Mouse (Mus musculus) gastrocnemius, postnatal 36 days (tissue): Measurements from ENCODE around the gene Rad52. TPM values are rescaled to one million over a fixed set of nuclear protein-coding genes. Genes with fewer than 3 reads are reported as not detected.

Source experiments
- DNase-seq, 2 experiments: peaks; one replicate each; pipeline ENCODE4 v3.0.0; 2022
- intact Hi-C: fragments of 180-260 bp; cut with DNase I; formaldehyde crosslinking; loops from one replicate; pipeline ENCODE4 v1.15.1; 2025
- long read RNA-seq, 2 experiments: library from polyadenylated mRNA; stranded (forward); transcript quantifications; one replicate each; pipeline ENCODE4 v2.0.0; 2021
- total RNA-seq, 2 experiments: library from RNA; stranded (reverse); gene quantifications; 2 replicates each; pipeline ENCODE4 v1.2.3; 2021

Gene Rad52
- 10 to 100 TPM; 12.9 to 13.3 TPM for total RNA-seq
- long read RNA-seq, experiment 1, partial matches to known transcripts, result 0 of 12 reads
- long read RNA-seq, experiment 1, other reads (novel, unspliced or antisense), result 7 of 12 reads
- long read RNA-seq, experiment 2, partial matches to known transcripts, result 1 of 19 reads
- long read RNA-seq, experiment 2, other reads (novel, unspliced or antisense), result 13 of 19 reads

DNA sequence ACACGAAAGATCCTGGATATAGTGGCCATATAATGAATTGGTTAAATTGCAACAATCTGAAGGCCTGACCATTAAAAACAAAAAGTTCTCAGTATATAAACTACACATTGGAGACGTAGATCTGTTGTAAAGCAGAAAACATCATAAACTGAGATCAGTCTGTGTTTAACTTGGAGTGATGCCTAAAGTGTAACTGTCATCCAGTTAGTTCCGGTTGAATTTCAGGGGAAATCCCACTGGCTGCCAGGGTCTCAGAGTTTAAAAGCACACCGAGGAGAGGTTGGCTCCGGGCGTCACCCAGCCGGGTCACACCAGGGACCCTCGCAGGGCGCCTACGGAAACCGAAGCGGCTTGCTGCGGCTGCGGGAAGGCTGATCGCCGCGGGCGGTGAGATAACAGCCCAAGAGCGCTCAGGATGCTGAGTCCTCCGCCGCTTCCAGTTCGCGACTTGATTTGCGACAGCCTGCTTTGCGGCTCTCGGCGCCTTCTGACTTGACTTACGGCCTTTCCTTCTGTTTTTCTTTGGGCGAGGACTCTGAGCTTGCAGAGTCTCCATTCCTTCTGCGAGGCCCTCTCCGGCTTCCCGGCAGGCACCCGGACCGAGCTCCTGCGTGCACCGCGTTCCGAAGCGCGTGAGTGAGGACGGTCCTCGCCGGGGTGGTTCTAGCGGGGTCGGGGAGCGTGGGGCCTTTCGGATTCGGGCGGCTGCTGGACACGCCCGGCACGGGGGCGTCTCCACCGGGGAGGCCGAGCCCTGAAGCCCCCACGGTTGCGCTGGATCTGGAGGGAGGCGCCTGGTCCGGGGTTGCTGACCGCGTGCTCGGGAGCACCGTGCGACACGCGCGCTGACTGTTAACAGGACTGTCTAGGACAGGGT lies at the start of gene Rad52:
TSS of gene Rad52 (plus strand) at position 495 of the 877 bp plus-strand sequence.
- intact Hi-C loops, result loop anchor here (2.0 kb wide), 1 partner anchor 54 kb away; the partner anchor contains the start of gene Erc1
- DNase-seq, result peak; percentile 68 to 82

DNA sequence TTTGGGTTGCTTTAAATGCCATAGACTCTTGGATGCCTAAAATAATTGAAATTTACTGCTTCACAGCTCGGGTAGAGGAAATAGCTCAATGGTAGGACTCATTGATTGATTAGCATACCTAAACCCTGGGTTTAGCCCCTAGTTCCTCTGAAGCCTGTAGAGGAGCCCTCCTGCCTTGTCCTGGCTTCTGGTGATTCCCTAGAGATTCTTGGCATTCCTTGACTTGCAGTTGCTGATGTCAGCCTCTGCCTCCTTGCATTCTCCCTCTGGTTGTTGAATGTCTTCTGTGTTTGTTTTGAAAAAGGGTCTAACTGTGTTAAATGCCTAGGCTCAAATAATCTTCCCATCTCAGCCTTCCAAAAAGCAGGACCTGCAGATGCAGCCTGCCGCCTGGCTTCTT lies 48.3 kb upstream of the Rad52 start:
- no peak for DNase-seq
- intact Hi-C loops, result no loop called here

DNA sequence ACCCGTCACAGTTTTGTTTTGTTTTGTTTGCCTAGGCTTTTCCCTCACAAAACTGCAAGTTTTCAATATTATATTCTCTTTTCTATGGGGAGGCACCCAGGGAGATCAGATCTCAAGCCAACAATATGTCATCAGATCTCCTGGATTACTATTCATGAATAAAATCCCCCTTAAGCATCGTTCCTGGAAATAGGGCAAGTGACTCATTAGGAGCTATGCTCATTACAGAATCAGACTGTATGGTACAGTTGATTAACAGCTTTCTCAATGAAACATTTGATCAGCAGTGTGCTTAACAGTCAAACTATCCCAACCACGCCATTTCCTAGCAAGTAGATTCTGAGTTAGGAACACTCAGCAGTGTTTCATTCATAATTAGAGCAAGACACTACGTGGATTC lies 47.0 kb upstream of the Rad52 start:
- intact Hi-C loops, result no loop called here
- no peak for DNase-seq

DNA sequence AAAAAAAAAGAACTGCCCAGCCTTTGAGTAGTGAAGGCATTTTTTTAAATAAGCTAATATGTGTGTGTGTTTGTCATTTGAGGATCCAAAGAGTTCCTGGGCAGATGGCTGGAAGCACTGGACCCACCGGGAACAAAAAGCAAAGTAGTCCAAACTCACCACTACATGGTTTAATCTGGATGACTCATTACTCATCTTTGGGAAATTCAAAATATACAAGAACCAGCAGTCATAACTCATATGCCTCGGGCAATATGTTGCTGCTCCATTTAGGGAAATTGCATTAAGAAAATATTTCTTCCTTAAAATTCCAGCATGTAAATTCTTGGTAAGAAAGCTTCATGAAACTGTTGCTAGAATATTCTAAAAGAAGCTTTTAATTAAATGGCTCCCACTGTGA lies 42.3 kb upstream of the Rad52 start:
- DNase-seq, result no peak
- intact Hi-C loops, result no loop called here

DNA sequence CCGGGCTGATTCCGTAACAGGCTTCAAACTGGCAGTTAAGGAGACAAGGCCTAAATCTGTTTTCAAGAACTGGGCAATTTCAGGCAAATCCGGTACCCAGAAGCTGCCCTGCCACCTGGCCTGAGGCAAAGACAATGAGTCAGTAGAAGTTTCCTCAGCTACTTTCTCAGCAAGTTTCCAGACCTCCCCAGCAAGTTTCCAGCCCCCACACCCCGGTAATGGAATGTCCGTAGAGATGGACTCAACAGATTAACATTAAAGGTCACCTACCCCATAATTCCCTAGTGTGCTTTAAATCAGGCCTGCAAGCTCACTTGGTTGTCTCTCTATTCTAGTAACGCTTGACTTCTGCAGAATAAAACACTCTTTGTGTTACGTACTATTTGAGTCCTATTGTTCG lies 41.0 kb upstream of the Rad52 start:
- intact Hi-C loops, result no loop called here
- DNase-seq, result no peak

DNA sequence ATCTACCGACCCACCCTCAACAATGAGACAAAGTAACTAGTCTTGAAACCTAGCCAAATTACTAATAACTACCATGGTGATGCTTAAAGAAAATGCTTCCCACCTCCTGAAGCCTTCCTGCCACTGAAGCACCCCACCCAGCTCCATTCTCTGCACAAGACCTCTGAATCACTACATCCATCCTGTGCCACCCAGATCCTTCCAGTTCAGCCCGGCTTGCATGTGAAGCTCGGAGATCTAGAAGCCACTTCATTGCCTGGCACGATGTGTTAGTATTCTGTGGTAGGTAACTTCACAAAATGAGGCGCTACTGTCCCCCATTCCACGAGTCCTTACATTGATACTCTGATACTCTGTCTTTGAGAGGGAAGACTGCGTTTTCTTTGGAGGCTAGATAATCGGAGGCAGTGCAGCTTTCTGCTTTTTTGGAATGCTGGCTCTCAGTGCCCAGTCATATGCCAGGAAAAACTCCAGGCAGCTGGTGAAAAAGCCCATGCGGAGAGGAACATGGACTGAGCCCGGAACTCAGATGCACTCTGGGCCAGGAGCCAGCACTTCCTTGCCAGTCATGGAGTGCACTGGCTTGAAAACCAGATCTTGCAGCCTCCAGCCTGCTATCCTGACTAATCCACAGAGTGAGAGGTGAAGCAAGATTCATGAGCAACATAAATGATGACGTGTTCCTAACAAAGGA lies 38.0 kb upstream of the Rad52 start:
- peak; percentile 45 to 67 for DNase-seq
- intact Hi-C loops, result no loop called here

DNA sequence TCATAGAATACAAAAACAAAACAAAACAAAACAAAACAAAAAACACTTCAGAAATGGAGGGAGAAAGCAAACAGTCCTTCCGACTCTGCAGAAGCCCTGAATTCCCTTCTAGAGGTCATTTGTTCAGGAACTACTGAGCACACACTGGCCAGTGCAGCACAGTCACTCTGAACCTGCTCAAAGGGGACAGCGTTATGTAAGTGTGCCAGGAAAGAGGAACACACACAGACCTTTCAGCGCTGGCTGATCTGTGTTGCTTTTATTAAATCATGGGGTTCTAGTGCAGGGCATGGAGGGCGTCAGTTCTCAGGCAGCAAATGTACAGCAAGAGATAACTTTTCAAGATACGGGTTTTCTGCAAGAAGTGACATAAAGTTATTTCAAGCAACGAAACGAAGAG lies 19.3 kb upstream of the Rad52 start:
- intact Hi-C loops, result no loop called here
- no peak for DNase-seq

DNA sequence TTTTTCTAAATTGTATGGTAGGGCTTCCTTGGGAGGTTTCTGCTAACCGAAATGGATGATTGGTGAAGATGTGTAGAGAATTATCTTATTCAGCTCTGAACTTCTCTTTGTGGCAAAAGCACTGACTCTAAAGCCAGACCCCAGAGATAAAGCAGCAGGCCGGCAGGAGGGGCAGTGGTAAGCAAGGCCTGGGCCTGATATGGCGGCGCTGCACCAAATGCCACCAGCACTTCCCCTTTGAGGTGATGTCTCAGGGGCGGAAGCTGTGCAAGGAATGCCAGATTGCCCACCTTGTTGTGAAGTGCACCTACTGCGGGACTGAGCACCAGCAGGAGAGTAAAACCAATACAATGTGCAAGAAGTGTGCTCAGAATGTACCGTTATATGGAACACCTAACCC lies 9.8 kb upstream of the Rad52 start:
- DNase-seq, result no peak
- intact Hi-C loops, result no loop called here

DNA sequence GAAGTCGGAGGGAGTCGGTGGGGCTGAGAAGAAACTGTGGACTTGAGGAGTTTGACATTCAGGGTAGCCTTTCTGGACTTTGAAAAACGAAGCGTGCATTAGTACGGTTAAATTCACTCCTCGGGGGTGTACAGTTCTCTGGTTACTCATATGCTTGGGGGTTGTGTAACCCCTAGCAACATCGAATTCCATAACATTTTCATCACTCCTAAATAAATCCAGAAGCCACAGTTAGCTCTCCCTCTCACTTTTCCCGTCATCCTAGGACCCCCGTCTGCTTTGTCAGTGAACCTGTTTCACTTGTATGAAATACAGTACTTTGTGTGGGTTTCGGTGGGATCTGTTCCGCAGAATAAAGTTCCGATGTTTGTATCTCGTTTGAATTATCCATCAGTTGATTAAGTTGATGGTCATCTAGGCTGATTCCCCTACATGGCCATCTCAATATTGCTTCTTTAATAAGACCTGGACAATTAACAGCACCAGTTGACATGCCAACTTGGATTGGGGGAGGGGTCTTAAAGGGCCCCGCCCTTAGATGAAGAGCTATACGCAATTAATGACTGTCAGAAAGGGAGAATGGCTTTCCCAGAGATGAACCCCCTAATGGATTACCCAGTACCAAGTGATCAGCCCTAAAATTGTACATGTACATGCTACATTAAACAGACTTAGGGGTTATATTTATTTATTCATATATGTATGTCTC lies 737 bp downstream of the Rad52 start:
- intact Hi-C loops, result loop anchor here (2.0 kb wide), 1 partner anchor 54 kb away; the partner anchor contains the start of gene Erc1
- no peak for DNase-seq

DNA sequence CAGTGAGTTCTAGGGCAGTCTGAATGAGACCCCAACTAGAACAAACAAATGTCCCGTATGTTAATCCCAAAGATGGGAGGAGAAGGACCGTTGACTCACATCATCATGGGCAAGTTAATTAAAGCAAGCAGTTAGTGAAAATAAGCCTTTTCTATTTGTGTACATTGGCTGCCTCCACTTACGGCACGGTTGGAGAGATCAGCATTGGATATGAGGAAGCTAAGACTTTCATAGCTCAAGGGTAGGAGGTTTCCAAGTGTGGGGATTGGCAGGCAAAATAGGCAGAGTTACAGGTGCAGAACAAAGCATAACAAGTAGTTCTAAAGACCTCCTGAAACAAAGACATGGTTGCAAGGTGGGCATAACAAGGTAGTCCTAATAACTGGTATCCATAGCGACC lies 3.0 kb downstream of the Rad52 start:
- DNase-seq, result no peak
- intact Hi-C loops, result no loop called here

DNA sequence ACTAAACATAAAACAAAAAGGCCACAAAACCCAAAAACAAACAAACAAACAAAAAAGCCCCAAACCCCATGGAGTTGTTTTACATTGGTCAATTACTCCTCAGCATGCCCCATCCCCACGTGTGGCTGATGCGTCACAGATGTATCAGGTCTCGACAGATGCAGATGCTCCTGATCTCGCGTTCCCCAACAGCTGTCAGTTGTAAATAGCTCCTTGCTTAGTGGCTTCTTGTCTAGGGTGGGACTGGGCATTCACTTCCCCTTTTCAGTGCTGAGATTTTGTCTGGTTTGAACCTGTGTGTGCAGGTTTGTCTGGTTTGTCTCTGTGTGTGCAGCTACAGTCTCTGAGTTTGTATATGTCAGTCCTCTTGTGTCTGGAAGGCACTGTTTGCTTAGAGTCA lies 9.5 kb downstream of the Rad52 start:
- intact Hi-C loops, result no loop called here
- no peak for DNase-seq

DNA sequence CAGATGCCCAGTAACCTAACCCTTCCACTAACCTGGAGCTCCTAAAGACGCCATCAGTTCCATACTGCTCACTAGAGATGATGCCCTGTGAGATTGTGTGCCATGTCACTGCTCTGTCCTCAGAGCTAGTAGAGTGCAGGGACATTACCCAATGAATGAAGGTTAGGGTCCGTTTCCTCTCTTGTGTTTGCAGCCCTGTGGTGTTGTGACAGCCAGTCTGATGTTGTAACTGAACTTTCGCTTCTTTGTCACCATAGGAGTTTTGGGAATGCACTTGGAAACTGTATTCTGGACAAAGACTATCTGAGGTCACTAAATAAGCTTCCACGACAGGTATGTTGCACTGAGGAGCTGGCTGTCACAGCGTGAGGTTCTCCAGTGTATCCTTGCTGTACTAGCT lies 13.2 kb downstream of the Rad52 start:
- intact Hi-C loops, result no loop called here
- DNase-seq, result no peak

DNA sequence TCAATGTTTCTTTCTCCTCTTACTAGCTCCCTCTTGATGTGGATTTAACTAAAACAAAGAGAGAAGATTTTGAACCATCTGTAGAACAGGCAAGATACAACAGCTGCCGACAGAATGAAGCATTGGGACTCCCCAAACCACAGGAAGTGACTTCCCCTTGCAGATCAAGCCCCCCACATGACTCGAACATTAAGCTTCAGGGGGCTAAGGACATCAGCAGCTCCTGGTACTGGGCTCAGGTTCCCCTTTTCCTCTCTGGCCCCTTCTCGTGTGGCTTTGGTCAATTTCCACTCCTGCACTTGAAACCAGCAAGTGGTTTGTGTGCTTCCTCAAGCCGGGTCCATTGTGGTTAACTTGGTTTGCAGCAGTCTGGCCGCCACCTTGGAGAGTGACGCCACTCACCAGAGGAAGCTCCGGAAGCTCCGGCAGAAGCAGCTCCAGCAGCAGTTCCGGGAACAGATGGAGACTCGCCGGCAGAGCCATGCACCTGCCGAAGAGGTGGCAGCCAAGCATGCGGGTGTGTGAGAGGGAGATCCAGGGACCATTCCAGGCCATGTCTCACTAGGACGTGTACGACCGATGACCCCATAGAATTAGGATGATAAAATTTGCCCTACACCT lies 16.2 kb downstream of the Rad52 start:
- intact Hi-C loops, result no loop called here
- DNase-seq, result no peak

DNA sequence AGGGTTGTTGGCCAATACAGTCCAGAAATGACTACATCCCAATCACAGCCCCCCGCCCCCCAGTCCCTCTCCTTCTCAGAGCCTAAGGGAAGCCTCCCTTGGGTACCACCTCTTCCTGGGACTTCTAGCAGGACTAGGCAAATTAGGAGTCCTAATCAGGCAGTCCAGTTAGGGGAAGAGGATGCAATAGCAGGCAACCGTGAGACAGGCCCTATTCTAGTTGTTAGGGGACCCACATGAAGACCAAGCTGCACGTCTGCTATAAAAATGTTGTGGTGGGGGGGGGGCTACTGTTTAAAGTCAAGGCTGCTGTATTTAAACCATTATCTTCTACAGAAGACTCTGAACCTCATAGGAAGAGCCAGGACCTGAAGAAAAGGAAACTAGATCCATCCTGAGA lies 19.6 kb downstream of the Rad52 start:
- no peak for DNase-seq
- intact Hi-C loops, result loop anchor here (5.0 kb wide), 1 partner anchor 130 kb away; no protein-coding TSS in a partner anchor

DNA sequence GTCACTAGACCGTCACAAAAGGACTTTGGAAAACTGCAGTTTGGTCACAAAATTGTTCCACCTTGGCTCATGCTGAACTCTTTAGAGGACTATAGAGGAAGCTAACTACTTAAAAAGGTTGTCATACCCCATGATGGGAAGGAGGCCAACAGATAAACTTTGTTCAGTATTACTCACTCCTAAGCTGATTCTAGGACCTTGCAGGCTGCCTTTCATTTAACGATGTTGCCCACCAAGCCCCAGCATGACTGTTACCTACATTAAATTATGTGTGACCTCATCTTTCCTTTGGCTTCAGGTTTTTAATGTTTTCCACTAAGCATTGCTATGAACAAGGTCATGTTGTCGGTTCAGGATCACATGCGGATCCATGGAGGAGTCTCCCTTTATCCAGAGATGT lies 20.0 kb downstream of the Rad52 start:
- no peak for DNase-seq
- intact Hi-C loops, result loop anchor here (5.0 kb wide), 1 partner anchor 130 kb away; no protein-coding TSS in a partner anchor

DNA sequence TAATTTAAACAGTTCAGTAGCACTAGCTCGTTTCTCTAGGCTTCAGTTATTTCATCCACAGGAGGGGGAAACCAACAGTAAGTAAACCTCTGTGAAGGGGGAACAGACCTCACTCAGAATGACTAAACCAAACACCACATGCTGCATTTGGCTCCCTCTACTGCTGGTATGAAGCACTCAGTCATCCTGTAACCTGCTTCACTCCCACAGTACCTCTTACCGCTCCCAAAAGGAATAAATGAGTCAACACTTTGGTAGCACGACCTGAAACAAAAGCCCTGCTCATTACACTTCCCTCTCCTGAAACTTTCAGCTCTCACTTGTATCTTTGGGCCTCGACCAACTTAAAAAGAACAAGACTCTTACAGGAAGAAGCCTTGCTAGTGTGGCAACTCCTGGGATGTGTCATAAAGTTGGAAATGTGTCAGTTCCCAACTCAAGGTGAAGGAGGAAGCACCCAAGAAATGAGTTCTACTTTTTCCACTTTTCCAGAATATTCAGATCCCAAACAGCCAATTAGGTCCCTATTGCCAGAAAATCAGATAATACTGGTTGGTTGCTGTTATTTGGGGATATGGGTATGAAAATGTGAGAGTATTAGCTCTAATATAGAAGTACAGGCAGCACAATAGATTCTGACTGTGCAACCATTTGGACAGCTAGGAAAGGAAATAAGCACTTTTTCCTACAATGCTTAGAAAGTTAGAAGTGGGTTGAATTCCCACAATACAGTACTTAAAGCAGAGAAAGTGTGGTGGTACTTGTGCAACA lies 21.9 kb downstream of the Rad52 start:
- intact Hi-C loops, result loop anchor here (5.0 kb wide), 2 partner anchors 132 to 437 kb away; no protein-coding TSS in a partner anchor
- no peak for DNase-seq
